Mouse (Mus musculus) lung, adult 2 months (tissue): ENCODE measurements around the gene Mpped1. TPM values are rescaled to one million over a fixed set of nuclear protein-coding genes. Genes with fewer than 3 reads are reported as not detected.

Experiments used
- DNase-seq: peaks from one replicate; pipeline ENCODE4 v3.0.0; 2022
- H3K4me1 ChIP-seq: fragments of 200-500 bp; 2 replicates; pipeline ENCODE4 v1.6.1; 2011; ENCODE audit warnings: low read length; ENCODE audit not compliant: control insufficient read depth, insufficient read depth
- H3K4me3 ChIP-seq: fragments of 200-500 bp; replicated peaks from 2 replicates; pipeline ENCODE3; 2011; ENCODE audit warnings: low read depth, mild to moderate bottlenecking, control low read depth, low read length; ENCODE audit errors: extremely low read depth
- CTCF ChIP-seq: fragments of 200-500 bp; IDR thresholded peaks from 2 replicates; pipeline ENCODE4 v1.5.1; 2011; ENCODE audit warnings: mild to moderate bottlenecking, low read length, control low read depth; ENCODE audit not compliant: insufficient read depth
- POLR2A ChIP-seq: fragments of 200-500 bp; IDR thresholded peaks from 2 replicates; pipeline ENCODE4 v1.6.1; 2011; ENCODE audit warnings: low read depth, mild to moderate bottlenecking, control low read depth, low read length, borderline replicate concordance; ENCODE audit errors: extremely low read depth
- WGBS: fragments of 180-500 bp; shearing (Covaris S2); methylation state at CpG from one replicate; pipeline ENCODE4 v1.1.7; 2018; 5-methylcytosine and 5-hydroxymethylcytosine counted together
- polyA plus RNA-seq: library from polyadenylated mRNA; depleted of rRNA; stranded (reverse); fragments of >200 nt; gene quantifications from 2 replicates; pipeline ENCODE4 v1.2.3, GENCODE M21; 2012

Gene Mpped1
- polyA plus RNA-seq, 1 experiment, result not detected

DNA sequence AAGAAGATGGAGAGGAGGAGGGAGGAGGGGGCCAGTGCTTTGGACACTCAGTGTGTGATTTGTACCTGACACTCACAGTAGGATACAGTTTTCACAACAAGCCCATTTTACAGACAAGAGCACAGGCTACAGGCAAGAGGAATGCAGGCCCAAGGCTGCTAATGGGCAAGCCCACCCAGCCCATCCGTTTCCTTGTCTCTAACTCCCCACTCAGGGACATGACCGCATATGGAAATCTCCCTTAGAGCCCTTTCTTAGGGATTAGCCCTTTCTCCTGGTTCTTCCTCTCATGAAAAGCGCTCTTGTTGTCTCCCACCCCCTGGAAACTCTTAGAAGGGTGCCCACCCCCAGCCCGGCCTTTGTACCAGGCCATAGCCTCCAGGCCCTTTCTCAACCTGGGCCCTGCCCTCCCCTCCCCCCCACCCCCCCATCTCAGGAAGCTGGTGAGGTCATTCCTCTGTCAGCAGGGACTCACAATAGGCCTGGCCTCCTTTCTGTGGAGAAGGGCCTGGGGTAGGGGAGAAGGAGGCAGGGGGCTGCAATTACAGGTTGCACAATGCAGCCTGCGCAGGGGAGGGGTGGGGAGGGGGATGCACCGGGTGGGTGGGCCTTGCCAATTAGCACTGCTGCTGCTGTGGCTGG, 13.8 kb upstream of the Mpped1 start:
- Histone ChIP-seq H3K4me1 (no peaks in the 10 kb centered on the region), H3K4me3 (no peak overlapping the region)
- DNase-seq, result no peak
- TF ChIP-seq CTCF (no peak), POLR2A (no peak)
- 34% methylated on average over 6 of the region's 6 CpGs for WGBS

- TF ChIP-seq CTCF, result no peak
- no peak for TF ChIP-seq POLR2A
- WGBS, result 72% methylated on average over 8 of the region's 8 CpGs
- H3K4me3 ChIP-seq, result no peak overlapping the region
- no peaks in the 10 kb centered on the region for H3K4me1 ChIP-seq
- DNase-seq, result no peak
Observed at GRCm38 (mm10) chr15:83771346-83772053, 7.8 kb upstream of the Mpped1 start.

DNA sequence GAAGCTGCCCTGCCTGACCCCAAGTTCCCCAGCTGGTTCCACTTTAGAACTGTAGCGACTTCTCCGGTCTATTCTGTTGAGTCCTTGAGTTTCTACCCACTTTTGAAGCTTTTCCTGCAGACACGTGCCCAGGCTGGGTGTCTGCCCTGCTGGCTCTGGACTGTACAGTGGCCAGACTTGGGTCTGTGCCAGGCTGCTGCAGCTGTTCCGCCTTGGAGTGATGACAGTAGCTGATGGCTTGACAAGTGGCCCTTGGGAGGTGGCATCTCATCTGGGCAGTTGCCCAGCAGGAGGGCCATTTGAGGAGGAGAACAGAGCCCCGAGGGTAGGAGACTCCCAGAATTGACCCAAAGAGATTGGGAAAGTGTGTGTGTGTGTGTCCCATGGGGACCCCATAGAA, 6.8 kb upstream of the Mpped1 start:
- DNase-seq, result no peak
- 19% methylated on average over 5 of the region's 5 CpGs for WGBS
- TF ChIP-seq CTCF (no peak), POLR2A (no peak)
- no peak overlapping the region for H3K4me3 ChIP-seq
- H3K4me1 ChIP-seq, result no peaks in the 10 kb centered on the region

DNA sequence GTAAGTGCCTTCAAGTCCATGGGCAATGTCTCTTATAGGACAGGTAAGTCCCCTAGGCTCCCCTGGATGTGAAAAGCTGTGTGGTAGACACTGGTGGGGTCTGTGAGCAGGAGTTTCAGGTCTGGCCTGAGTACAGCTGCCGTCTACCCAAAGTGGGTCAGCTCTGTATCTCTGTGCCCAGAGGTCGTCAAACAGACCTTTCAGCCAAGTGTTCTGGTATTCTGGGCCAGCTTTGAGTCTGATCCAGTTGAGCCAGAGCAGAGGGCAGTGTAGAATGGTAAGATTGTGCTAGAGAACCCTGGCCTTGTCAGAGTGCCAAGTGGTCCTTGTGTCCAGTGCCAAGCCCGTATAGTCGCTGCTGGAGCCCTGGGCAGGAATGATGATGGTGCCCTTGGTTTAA, 6.3 kb upstream of the Mpped1 start:
- no peak overlapping the region for H3K4me3 ChIP-seq
- no peaks in the 10 kb centered on the region for H3K4me1 ChIP-seq
- WGBS, result 68% methylated on average over 4 of the region's 4 CpGs
- TF ChIP-seq CTCF (no peak), POLR2A (no peak)
- no peak for DNase-seq

DNA sequence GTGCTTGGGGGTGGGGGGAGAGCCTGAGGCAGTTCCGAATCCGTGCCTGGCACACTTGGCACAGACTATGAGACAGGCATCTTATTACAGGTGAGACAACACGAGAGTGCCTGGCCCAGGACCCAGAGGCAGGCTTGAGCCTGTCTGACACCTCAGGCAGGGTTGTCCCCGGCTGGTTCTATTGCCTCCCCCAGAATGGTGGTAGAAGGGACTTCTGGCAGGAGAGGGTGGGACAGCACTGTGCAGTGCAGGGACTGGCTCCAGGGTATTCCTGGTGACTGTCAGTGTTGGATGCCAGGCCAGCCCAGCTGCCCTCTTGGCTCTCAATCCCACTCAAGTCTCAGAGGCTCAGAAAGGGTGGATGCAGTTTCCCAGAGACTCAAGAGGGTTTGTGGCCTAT, 4.3 kb upstream of the Mpped1 start:
- Histone ChIP-seq H3K4me1 (no peaks in the 10 kb centered on the region), H3K4me3 (no peak overlapping the region)
- 52% methylated on average over 4 of the region's 4 CpGs for WGBS
- TF ChIP-seq POLR2A, result no peak
- TF ChIP-seq CTCF, result no peak
- DNase-seq, result no peak

- no peak for TF ChIP-seq POLR2A
- no peak for TF ChIP-seq CTCF
- no peak for DNase-seq
- 64% methylated on average over 6 of the region's 6 CpGs for WGBS
Observed at GRCm38 (mm10) chr15:83776265-83777000, 2.8 kb upstream of the Mpped1 start.

GRCm38 (mm10) chr15:83777476-83777875, 1.8 kb upstream of the Mpped1 start:
- TF ChIP-seq POLR2A (no peak), CTCF (no peak)
- Histone ChIP-seq H3K4me1 (no peaks in the 10 kb centered on the region), H3K4me3 (no peak overlapping the region)
- DNase-seq, result no peak
- 68% methylated on average over 6 of the region's 6 CpGs for WGBS

More at GRCm38 (mm10) chr15:83776265-83777000, 2.8 kb upstream of the Mpped1 start:
- no peaks in the 10 kb centered on the region for H3K4me1 ChIP-seq
- no peak overlapping the region for H3K4me3 ChIP-seq

DNA sequence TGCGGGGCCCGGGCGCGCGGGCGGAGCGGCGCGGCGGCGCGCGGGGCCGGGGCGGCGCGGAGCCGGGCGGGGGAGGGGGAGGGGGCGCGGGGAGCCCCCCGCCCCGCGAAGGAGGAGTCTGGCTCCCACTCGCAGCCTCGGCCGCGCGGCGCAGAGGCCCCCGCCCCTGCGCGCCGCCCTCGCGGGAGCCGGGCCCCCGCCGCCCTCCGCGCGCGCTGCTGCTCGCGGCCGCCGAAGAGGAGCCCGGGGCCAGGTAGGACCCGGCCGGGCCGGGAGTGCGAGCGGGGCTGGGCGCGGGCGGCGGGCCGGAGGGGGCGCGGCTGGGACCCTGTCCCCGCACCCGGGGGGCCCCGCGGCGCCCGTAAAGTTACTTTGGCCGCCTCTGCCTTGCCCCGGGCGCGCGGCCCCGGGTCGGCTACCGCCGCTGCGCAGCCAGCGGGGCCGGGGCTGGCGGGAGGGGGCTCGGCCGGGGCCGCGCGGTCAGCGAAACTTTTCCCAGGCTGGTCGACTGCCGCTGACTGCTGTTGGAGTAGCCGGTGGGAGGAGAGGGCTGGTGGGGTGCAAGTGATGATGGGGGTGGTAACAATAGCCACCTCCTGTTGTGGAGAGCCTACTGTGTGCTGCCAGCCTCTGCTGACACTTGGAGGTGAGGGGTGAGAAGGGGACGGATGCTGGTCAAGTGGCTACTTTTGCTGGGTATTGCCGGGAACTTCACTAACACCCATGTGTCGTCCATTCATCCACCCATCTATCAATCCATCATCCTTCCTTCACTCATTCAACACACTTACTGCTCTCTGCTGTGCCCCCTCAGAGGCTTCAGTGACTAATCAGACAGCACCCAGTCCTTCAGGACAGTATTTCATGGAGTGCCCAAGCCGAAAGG, 831 bp downstream of the Mpped1 start:
- 3% methylated on average over 70 of the region's 92 CpGs for WGBS
- TF ChIP-seq POLR2A (no peak), CTCF (no peak)
- H3K4me3 ChIP-seq, result no peak overlapping the region
- no peak for DNase-seq
- no peaks in the 10 kb centered on the region for H3K4me1 ChIP-seq

DNA sequence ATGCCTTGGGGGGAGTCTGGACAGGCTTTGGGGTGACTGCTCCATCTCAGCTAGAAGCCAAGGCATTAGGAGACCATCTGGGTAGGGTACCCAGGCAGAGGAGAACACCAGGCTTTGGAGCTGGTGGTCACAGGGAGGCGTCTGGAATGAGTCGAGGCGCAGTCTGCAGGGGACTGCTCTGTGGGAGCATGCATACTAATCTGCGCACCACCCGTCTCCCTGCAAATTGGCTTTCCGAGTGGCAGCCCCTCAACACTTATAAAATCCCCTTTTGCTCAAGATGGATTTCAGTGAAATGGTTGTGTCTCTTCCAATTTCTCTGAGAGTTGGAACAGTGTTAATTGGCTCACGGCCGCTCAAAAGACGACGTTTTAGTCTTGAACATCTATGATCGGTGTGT, 2.0 kb downstream of the Mpped1 start:
- TF ChIP-seq POLR2A (no peak), CTCF (no peak)
- Histone ChIP-seq H3K4me3 (no peak overlapping the region), H3K4me1 (no peaks in the 10 kb centered on the region)
- no peak for DNase-seq
- 76% methylated on average over 11 of the region's 11 CpGs for WGBS
